Mouse (Mus musculus): Measurements from ENCODE around the gene Gm20696.

GRCm38 (mm10) chr6:99310529-99310928, 356.1 kb downstream of the Gm20696 start:
- no peak for TF ChIP-seq CTCF (IDR thresholded peaks at IDR 0.05; ENCODE audit: low read depth, low read length)
- no peak for TF ChIP-seq POLR2AphosphoS5 (IDR thresholded peaks at IDR 0.05; ENCODE audit: insufficient replicate concordance, low read depth, low read length)

Data from G1E (cell line).